Mouse (Mus musculus): ENCODE measurements around the gene Taar8a.

GRCm38 (mm10) chr10:24111116-24111778 is 34.9 kb downstream of the Taar8a start:
- TF ChIP-seq POLR2A (IDR thresholded peaks at IDR 0.05; ENCODE audit: extremely low read depth, insufficient read depth, low read length) = no peak
- peak; percentile 22 for TF ChIP-seq CTCF (IDR thresholded peaks at IDR 0.05; ENCODE audit: low read depth, low read length)
